Mouse (Mus musculus): ENCODE results near the gene Slc6a21.
A peak's percentile ranks its signal among the peaks of the same experiment; 100 is the strongest.

Gene Slc6a21

GRCm38 (mm10) chr7:45315182-45315701, 37.9 kb downstream of the Slc6a21 start:
- no peak for DNase-seq (ENCODE audit: low spot score in 2 of 2)

GRCm38 (mm10) chr7:45316536-45316935, 39.2 kb downstream of the Slc6a21 start:
- DNase-seq (ENCODE audit: low spot score in 2 of 2), result no peak

- no peak for DNase-seq (ENCODE audit: low spot score in 2 of 2)
Measured at GRCm38 (mm10) chr7:45322245-45322644, 44.9 kb downstream of the Slc6a21 start.

GRCm38 (mm10) chr7:45323069-45323468, 45.8 kb downstream of the Slc6a21 start:
- DNase-seq (ENCODE audit: low spot score in 2 of 2), result no peak

- DNase-seq (ENCODE audit: low spot score in 2 of 2), result no peak
Measured at GRCm38 (mm10) chr7:45325800-45326199, 48.5 kb downstream of the Slc6a21 start.

GRCm38 (mm10) chr7:45328841-45329475, 51.6 kb downstream of the Slc6a21 start:
- peak in 1 of 2 experiments; percentile 37 for DNase-seq (ENCODE audit: low spot score in 2 of 2)

GRCm38 (mm10) chr7:45331502-45331901, 54.2 kb downstream of the Slc6a21 start:
- no peak for DNase-seq (ENCODE audit: low spot score in 2 of 2)

- peak; percentile 57 to 63 for DNase-seq (ENCODE audit: low spot score in 2 of 2)
Measured at GRCm38 (mm10) chr7:45332685-45333425, 55.5 kb downstream of the Slc6a21 start.

- peak; percentile 89 to 90 for DNase-seq (ENCODE audit: low spot score in 2 of 2)
Measured at GRCm38 (mm10) chr7:45333431-45333982, 56.2 kb downstream of the Slc6a21 start, which contains the start of gene Trpm4. TSS of gene Trpm4 (minus strand) at chr7:45333780.

GRCm38 (mm10) chr7:45334605-45335004, 57.3 kb downstream of the Slc6a21 start:
- DNase-seq (ENCODE audit: low spot score in 2 of 2), result peak; percentile 62

- peak; percentile 72 to 73 for DNase-seq (ENCODE audit: low spot score in 2 of 2)
Measured at GRCm38 (mm10) chr7:45335056-45335455, 57.7 kb downstream of the Slc6a21 start, which contains the start of gene Hrc. TSS of gene Hrc (plus strand) at chr7:45335290.

GRCm38 (mm10) chr7:45336319-45336718, 59.0 kb downstream of the Slc6a21 start:
- DNase-seq (ENCODE audit: low spot score in 2 of 2), result no peak

- no peak for DNase-seq (ENCODE audit: low spot score in 2 of 2)
Measured at GRCm38 (mm10) chr7:45337469-45337868, 60.2 kb downstream of the Slc6a21 start.

- no peak for DNase-seq (ENCODE audit: low spot score in 2 of 2)
Measured at GRCm38 (mm10) chr7:45338161-45338911, 61.0 kb downstream of the Slc6a21 start.

All from heart, adult 9 months (tissue).